Mouse (Mus musculus) brown adipose tissue, adult 24 weeks (tissue): ENCODE data around the gene Plp2. TPM values are rescaled to one million over a fixed set of nuclear protein-coding genes. Genes with fewer than 3 reads are reported as not detected.

ENCODE experiments used
- H3K27ac ChIP-seq: fragments of 200-500 bp; replicated peaks from 2 replicates; pipeline ENCODE4 v1.5.1; 2012; ENCODE audit warnings: low read depth, mild to moderate bottlenecking, low read length
- H3K4me1 ChIP-seq: fragments of 200-500 bp; 2 replicates; pipeline ENCODE4 v1.6.1; 2012; ENCODE audit warnings: low read length, mixed read lengths; ENCODE audit not compliant: control insufficient read depth, insufficient read depth, insufficient read length
- H3K4me3 ChIP-seq: fragments of 200-500 bp; 2 replicates; pipeline ENCODE4 v1.5.1; 2012; ENCODE audit warnings: low read depth, mild to moderate bottlenecking, low read length, moderate library complexity; ENCODE audit not compliant: insufficient read depth
- polyA plus RNA-seq: library from polyadenylated mRNA; stranded (reverse); fragments of >200 nt; gene quantifications from 2 replicates; pipeline ENCODE4 v1.2.4, GENCODE M21; 2012; ENCODE audit not compliant: missing spikeins, insufficient read depth, insufficient read length

The Plp2 gene
- polyA plus RNA-seq, 1 experiment = 31.6 TPM

DNA sequence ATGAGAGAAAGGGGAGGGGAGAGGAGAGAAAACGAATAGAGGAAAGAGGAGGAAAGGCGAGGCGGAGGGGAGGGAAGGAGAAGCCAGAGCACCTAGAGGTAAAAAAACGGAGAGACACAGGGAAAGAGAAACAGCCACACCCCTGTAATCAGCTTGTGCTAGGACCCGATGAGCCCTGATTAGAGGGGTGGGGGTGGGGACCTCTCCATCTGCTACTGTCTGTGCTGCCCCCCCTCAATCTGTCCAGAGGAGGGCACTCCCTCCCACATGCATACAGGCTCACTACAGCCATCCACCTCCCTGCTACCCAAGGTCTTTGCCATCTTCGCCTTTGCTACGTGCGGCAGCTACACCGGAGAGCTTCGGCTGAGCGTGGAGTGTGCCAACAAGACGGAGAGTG is 30.4 kb downstream of the Plp2 start:
- Histone ChIP-seq H3K4me1 (no peaks in the 10 kb centered on the region), H3K4me3 (no peak overlapping the region), H3K27ac (no peak overlapping the region)

DNA sequence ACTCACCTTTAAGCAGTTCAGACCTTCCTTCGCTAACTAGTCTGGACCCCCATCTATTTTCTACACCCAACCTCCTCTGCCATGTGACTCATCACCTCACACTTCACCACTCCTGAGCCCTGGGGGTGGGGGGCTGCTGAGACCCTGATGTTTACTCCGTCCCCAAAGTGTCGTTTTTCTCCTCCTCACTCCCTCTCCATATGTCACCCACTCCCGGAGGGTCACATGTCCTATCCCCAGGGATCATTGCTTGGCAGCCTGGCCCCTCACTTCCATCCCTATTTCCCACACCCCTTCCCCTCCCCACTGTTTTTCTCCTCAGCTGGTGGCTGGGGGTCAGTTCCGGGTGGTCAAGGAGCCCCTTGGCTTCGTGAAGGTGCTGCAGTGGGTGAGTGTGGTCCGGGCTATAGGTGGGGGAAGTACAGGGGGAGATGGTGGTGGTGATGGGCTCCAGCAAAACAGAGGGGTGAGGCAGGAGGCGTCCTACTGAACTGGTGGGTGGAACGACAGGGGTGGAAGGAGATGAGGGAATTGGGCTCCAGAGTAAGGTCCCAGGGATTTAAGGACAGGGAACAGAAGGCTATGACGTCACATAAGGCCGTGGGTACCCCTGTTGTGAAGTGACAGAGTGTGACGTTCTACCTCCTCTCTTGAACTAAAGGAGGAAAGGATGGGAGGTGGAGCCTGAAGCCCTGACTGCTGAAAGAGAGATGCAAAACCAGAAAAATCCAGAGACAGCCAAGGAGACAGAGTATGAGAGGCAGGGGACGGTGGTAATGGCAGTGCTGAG is 31.5 kb downstream of the Plp2 start:
- H3K4me3 ChIP-seq = no peak overlapping the region
- no peak overlapping the region for H3K27ac ChIP-seq
- no peaks in the 10 kb centered on the region for H3K4me1 ChIP-seq

DNA sequence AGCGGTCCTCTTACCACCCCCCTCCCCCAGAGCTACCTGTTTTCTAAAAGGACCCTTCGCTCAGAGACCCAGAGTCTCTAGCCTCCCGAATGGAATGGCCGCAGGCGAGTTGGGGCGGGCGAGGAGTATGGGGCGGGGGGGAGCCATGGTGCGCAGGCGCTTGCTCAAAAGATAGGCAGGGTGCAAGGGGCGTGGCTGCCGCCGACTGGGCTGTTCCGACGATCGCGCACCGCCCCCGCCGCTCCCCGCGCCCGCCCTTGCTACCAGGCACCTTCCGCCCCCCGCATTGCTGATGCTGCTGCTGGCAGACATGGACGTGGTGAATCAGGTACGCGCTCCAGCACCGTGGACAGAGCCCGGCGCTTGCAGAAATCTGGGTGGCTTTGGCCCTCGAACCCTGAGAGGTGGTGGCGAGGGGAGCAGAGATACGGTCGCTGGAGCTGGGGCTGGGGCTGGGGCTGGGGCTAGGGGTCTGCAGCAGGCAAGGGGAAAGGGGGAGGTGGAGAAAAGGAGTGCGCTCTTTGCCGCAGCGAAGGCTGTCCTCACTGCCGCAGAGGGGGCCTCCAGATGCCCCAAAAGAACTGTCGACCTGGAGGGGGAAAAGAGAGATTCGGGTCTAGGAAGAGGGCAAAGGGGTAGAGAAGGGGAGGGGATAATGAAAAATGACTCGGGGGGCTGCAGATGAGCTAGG is 32.6 kb downstream of the Plp2 start, which contains the start of gene Syp:
Gene Syp, plus strand, starts transcription at position 71 of the 691 bp plus-strand sequence.
- peak within 1 kb of the TSS; percentile 60 for H3K4me3 ChIP-seq
- no peak within 1 kb of the TSS; the same call in 1 of the 2 replicates for H3K27ac ChIP-seq
- no peaks in the 10 kb centered on the region for H3K4me1 ChIP-seq

DNA sequence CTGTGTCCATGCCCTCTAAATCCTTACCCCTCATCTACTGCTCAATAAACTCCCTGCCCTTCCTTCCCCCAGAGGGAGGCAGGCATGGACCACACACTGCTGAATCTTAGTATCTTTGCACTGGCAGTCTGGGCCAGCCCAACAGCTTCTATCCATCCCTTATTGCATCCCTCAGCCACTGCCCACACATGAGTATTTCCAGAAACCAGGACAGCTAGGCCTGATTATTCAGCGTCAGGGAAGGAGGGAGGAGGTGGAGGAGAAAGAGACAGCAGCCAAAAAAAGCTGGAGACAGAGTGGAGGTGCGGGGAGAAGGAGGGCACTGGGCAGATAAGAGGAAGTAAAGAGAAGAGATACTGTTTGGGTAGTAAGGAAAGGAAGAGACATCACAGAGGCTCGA is 36.1 kb downstream of the Plp2 start:
- Histone ChIP-seq H3K4me1 (no peaks in the 10 kb centered on the region), H3K4me3 (no peak overlapping the region), H3K27ac (no peak overlapping the region)

DNA sequence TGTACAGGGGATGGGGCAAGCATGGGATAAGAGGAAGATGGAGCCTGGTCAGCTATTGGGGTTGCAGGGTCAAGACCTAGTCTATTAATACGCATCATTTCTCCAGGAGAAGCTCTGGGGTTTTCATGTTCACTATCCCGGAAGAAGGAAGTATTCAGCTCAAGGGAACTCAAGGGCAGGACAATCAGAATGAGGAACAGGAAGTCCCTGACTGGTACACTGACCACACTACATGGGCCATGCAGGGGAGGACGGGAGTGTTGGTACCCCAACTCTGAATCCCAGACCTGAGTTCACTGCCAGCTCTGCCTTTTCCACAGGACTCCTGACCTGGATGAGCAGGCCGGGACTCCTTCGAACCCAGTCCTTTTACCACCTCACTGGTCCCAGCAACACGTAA is 38.6 kb downstream of the Plp2 start:
- Histone ChIP-seq H3K4me1 (no peaks in the 10 kb centered on the region), H3K27ac (no peak overlapping the region), H3K4me3 (no peak overlapping the region)

Other genes with a start within 250 kb of the Plp2 start
- not detected in 2 replicates for gene Foxp3, start 97.7 kb downstream of the Plp2 start, polyA plus RNA-seq
- 2.2 and 2.4 TPM in 2 replicates for gene Ppp1r3f, start 97.1 kb downstream of the Plp2 start, polyA plus RNA-seq
- 6.0 and 6.1 TPM in 2 replicates for gene Ccdc22, start 65.9 kb downstream of the Plp2 start, polyA plus RNA-seq
- gene Cacna1f, start 64.3 kb downstream of the Plp2 start, polyA plus RNA-seq = not detected in 2 replicates
- gene Syp, start 32.9 kb downstream of the Plp2 start, polyA plus RNA-seq = 13.0 and 15.6 TPM in 2 replicates
- 6.3 and 8.3 TPM in 2 replicates for gene Prickle3, start 14.1 kb downstream of the Plp2 start, polyA plus RNA-seq
- 2.9 and 3.4 TPM in 2 replicates for gene Magix, start 9.9 kb upstream of the Plp2 start, polyA plus RNA-seq
- 17.4 and 24.4 TPM in 2 replicates for gene Gpkow, start 25.7 kb upstream of the Plp2 start, polyA plus RNA-seq
- 41.8 and 42.4 TPM in 2 replicates for gene Wdr45, start 42.9 kb upstream of the Plp2 start, polyA plus RNA-seq
- gene Gm45208, start 50.9 kb upstream of the Plp2 start, polyA plus RNA-seq = 4.0 TPM in 1 of 2 replicates, not detected in the other
- gene Praf2, start 57.0 kb upstream of the Plp2 start, polyA plus RNA-seq = 10.2 and 10.8 TPM in 2 replicates
- not detected in 2 replicates for gene Ccdc120, start 79.5 kb upstream of the Plp2 start, polyA plus RNA-seq
- 22.3 and 27.5 TPM in 2 replicates for gene Tfe3, start 91.2 kb upstream of the Plp2 start, polyA plus RNA-seq
- gene Gripap1, start 118.4 kb upstream of the Plp2 start, polyA plus RNA-seq = 18.6 and 19.2 TPM in 2 replicates
- 0.21 TPM in 1 of 2 replicates, not detected in the other for gene Kcnd1, start 150.9 kb upstream of the Plp2 start, polyA plus RNA-seq
- 14.1 and 23.4 TPM in 2 replicates for gene Otud5, start 170.0 kb upstream of the Plp2 start, polyA plus RNA-seq
- 1.7 and 2.0 TPM in 2 replicates for gene Pim2, start 206.9 kb upstream of the Plp2 start, polyA plus RNA-seq
- 9.2 and 15.3 TPM in 2 replicates for gene Slc35a2, start 212.6 kb upstream of the Plp2 start, polyA plus RNA-seq
- gene Pqbp1, start 227.9 kb upstream of the Plp2 start, polyA plus RNA-seq = 25.0 and 29.5 TPM in 2 replicates
- 47.7 and 50.3 TPM in 2 replicates for gene Timm17b, start 228.0 kb upstream of the Plp2 start, polyA plus RNA-seq
- not detected in 2 replicates for gene Gm10491, start 236.4 kb upstream of the Plp2 start, polyA plus RNA-seq
- gene Gm10490, start 238.2 kb upstream of the Plp2 start, polyA plus RNA-seq = not detected in 2 replicates
- not detected in 2 replicates for gene Pcsk1n, start 248.4 kb upstream of the Plp2 start, polyA plus RNA-seq